Mouse (Mus musculus) midbrain, embryonic 11.5 days (tissue): ENCODE measurements at regions not wholly inside any gene's neighbourhood (a gene's known extent, or its start where the extent isn't known, plus 50 kb on each side); places are given as distances from the start of the nearest gene placed in this dataset.

Experiments used
- ATAC-seq: fragments of 200-750 bp; cut with Nextera tagmentation; 2 replicates; pipeline ENCODE4 v1.8.0; 2017; ENCODE audit warnings: moderate TSS enrichment, moderate library complexity; ENCODE audit not compliant: low FRiP score
- DNase-seq: peaks from one replicate; pipeline ENCODE4 v3.0.0; 2015; ENCODE audit warnings: low spot score; ENCODE audit errors: missing footprints
- H3K27ac ChIP-seq: fragments of 300-500 bp; sonication (generic); 2 replicates; pipeline ENCODE4 v1.5.1; 2014; ENCODE audit warnings: low read depth, low read length
- H3K27me3 ChIP-seq: fragments of 300-500 bp; sonication (generic); 2 replicates; pipeline ENCODE4 v1.6.1; 2014; ENCODE audit warnings: mild to moderate bottlenecking, low read length, moderate library complexity, mixed read lengths; ENCODE audit not compliant: control insufficient read depth, insufficient read depth
- H3K36me3 ChIP-seq: fragments of 300-500 bp; sonication (generic); 2 replicates; pipeline ENCODE4 v1.6.1; 2014; ENCODE audit warnings: mild to moderate bottlenecking, low read length, moderate library complexity, mixed read lengths; ENCODE audit not compliant: control insufficient read depth, insufficient read depth
- H3K4me1 ChIP-seq: fragments of 300-500 bp; sonication (generic); 2 replicates; pipeline ENCODE4 v1.6.1; 2014; ENCODE audit warnings: low read length; ENCODE audit not compliant: control insufficient read depth, insufficient read depth
- H3K4me2 ChIP-seq: fragments of 300-500 bp; sonication (generic); 2 replicates; pipeline ENCODE4 v1.6.1; 2014; ENCODE audit warnings: mild to moderate bottlenecking, moderate library complexity
- H3K4me3 ChIP-seq: fragments of 300-500 bp; sonication (generic); 2 replicates; pipeline ENCODE4 v1.5.1; 2014; ENCODE audit warnings: low read depth, low read length
- H3K9ac ChIP-seq: fragments of 300-500 bp; sonication (generic); 2 replicates; pipeline ENCODE4 v1.6.1; 2014; ENCODE audit warnings: low read length
- H3K9me3 ChIP-seq: fragments of 300-500 bp; sonication (generic); 2 replicates; pipeline ENCODE4 v1.6.1; 2016; ENCODE audit warnings: low read length; ENCODE audit not compliant: control insufficient read depth
- WGBS: fragments of 180-500 bp; shearing (Covaris S2); extraction: QIAGEN DNeasy Blood & Tissue Kit; methylation state at CpG from one replicate; pipeline ENCODE4 v1.1.7; 2014; 5-methylcytosine and 5-hydroxymethylcytosine counted together

GRCm38 (mm10) chr7:77632656-77633055 lies 1105.2 kb downstream of the Ntrk3 start:
- no peak overlapping the region for H3K9ac ChIP-seq
- H3K27me3 ChIP-seq = no peaks in the 10 kb centered on the region
- H3K9me3 ChIP-seq = no peaks in the 10 kb centered on the region
- H3K4me3 ChIP-seq = no peak overlapping the region
- no peaks in the 10 kb centered on the region for H3K4me1 ChIP-seq
- H3K4me2 ChIP-seq = no peak overlapping the region
- DNase-seq = no peak
- WGBS = 59% methylated on average over 1 of the region's 1 CpGs
- H3K27ac ChIP-seq = no peak overlapping the region
- ATAC-seq = no peak
- H3K36me3 ChIP-seq = no peaks in the 10 kb centered on the region

GRCm38 (mm10) chr7:77623491-77623890 lies 1114.3 kb downstream of the Ntrk3 start:
- Histone ChIP-seq H3K36me3 (no peaks in the 10 kb centered on the region), H3K4me2 (no peak overlapping the region), H3K4me3 (no peak overlapping the region), H3K27ac (no peak overlapping the region), H3K9ac (no peak overlapping the region), H3K27me3 (no peaks in the 10 kb centered on the region; the same call in 1 of the 2 replicates), H3K9me3 (no peaks in the 10 kb centered on the region), H3K4me1 (peaks cover 8% of the 10 kb centered on the region)
- WGBS = 21% methylated on average over 4 of the region's 4 CpGs
- DNase-seq (peak; percentile 87), ATAC-seq (peak; percentile 57; the same call in 1 of the 2 replicates)

- H3K36me3 ChIP-seq = no peaks in the 10 kb centered on the region
- peaks cover 8% of the 10 kb centered on the region for H3K4me1 ChIP-seq
- H3K27ac ChIP-seq = no peak overlapping the region
- H3K4me3 ChIP-seq = no peak overlapping the region
- H3K4me2 ChIP-seq = no peak overlapping the region
- H3K27me3 ChIP-seq = no peaks in the 10 kb centered on the region; the same call in 1 of the 2 replicates
- 0 out of 2 replicates have a peak, but pooled peaks have one; percentile 24 for ATAC-seq
- H3K9ac ChIP-seq = no peak overlapping the region
- no peak for DNase-seq
- no peaks in the 10 kb centered on the region for H3K9me3 ChIP-seq
Measured at GRCm38 (mm10) chr7:77622934-77623333, 1114.9 kb downstream of the Ntrk3 start.

GRCm38 (mm10) chr7:77572872-77573271 lies 1164.9 kb downstream of the Ntrk3 start:
- H3K4me2 ChIP-seq = no peak overlapping the region
- DNase-seq = no peak
- H3K27me3 ChIP-seq = no peaks in the 10 kb centered on the region
- WGBS = 85% methylated on average over 1 of the region's 1 CpGs
- H3K27ac ChIP-seq = no peak overlapping the region
- H3K4me1 ChIP-seq = no peaks in the 10 kb centered on the region
- H3K4me3 ChIP-seq = no peak overlapping the region
- ATAC-seq = no peak
- no peak overlapping the region for H3K9ac ChIP-seq
- H3K9me3 ChIP-seq = no peaks in the 10 kb centered on the region
- H3K36me3 ChIP-seq = no peaks in the 10 kb centered on the region

- H3K36me3 ChIP-seq = no peaks in the 10 kb centered on the region
- DNase-seq (no peak), ATAC-seq (no peak)
- H3K27me3 ChIP-seq = no peaks in the 10 kb centered on the region
- H3K4me2 ChIP-seq = no peak overlapping the region
- H3K9ac ChIP-seq = no peak overlapping the region
- no peak overlapping the region for H3K4me3 ChIP-seq
- no peaks in the 10 kb centered on the region for H3K9me3 ChIP-seq
- H3K27ac ChIP-seq = no peak overlapping the region
- WGBS = 68% methylated on average over 1 of the region's 1 CpGs
- no peaks in the 10 kb centered on the region for H3K4me1 ChIP-seq
Measured at GRCm38 (mm10) chr7:77559095-77559494, 1178.7 kb downstream of the Ntrk3 start.

GRCm38 (mm10) chr7:77558536-77558935 lies 1179.3 kb downstream of the Ntrk3 start:
- Histone ChIP-seq H3K27me3 (no peaks in the 10 kb centered on the region), H3K36me3 (no peaks in the 10 kb centered on the region), H3K27ac (no peak overlapping the region), H3K9ac (no peak overlapping the region), H3K4me2 (no peak overlapping the region), H3K4me1 (no peaks in the 10 kb centered on the region), H3K4me3 (no peak overlapping the region), H3K9me3 (no peaks in the 10 kb centered on the region)
- WGBS = 77% methylated on average over 4 of the region's 4 CpGs
- no peak for DNase-seq
- no peak for ATAC-seq

GRCm38 (mm10) chr7:77536890-77537289 lies 1200.9 kb downstream of the Ntrk3 start:
- Histone ChIP-seq H3K9me3 (no peaks in the 10 kb centered on the region), H3K4me2 (no peak overlapping the region), H3K9ac (no peak overlapping the region), H3K4me3 (no peak overlapping the region), H3K4me1 (no peaks in the 10 kb centered on the region), H3K27ac (no peak overlapping the region), H3K27me3 (no peaks in the 10 kb centered on the region), H3K36me3 (no peaks in the 10 kb centered on the region)
- 42% methylated on average over 5 of the region's 5 CpGs for WGBS
- 0 out of 2 replicates have a peak, but pooled peaks have one; percentile 40 for ATAC-seq
- no peak for DNase-seq

GRCm38 (mm10) chr7:77527906-77528305 lies 1209.9 kb downstream of the Ntrk3 start:
- Histone ChIP-seq H3K36me3 (no peaks in the 10 kb centered on the region), H3K27ac (no peak overlapping the region), H3K4me2 (no peak overlapping the region), H3K27me3 (no peaks in the 10 kb centered on the region), H3K4me1 (no peaks in the 10 kb centered on the region), H3K9ac (no peak overlapping the region), H3K4me3 (no peak overlapping the region), H3K9me3 (no peaks in the 10 kb centered on the region)
- DNase-seq (no peak), ATAC-seq (no peak)
- WGBS = 79% methylated on average over 5 of the region's 5 CpGs

GRCm38 (mm10) chr7:77509586-77509985 lies 1228.2 kb downstream of the Ntrk3 start:
- ATAC-seq (no peak), DNase-seq (no peak)
- Histone ChIP-seq H3K9ac (no peak overlapping the region), H3K9me3 (no peaks in the 10 kb centered on the region), H3K4me1 (no peaks in the 10 kb centered on the region), H3K4me3 (no peak overlapping the region), H3K4me2 (no peak overlapping the region), H3K27me3 (no peaks in the 10 kb centered on the region), H3K36me3 (no peaks in the 10 kb centered on the region), H3K27ac (no peak overlapping the region)
- 77% methylated on average over 2 of the region's 2 CpGs for WGBS

GRCm38 (mm10) chr7:77507606-77508005 lies 1230.2 kb downstream of the Ntrk3 start:
- no peaks in the 10 kb centered on the region for H3K9me3 ChIP-seq
- DNase-seq (no peak), ATAC-seq (no peak)
- no peak overlapping the region for H3K27ac ChIP-seq
- H3K4me1 ChIP-seq = no peaks in the 10 kb centered on the region
- H3K4me2 ChIP-seq = no peak overlapping the region
- no peaks in the 10 kb centered on the region for H3K27me3 ChIP-seq
- H3K9ac ChIP-seq = no peak overlapping the region
- no peaks in the 10 kb centered on the region for H3K36me3 ChIP-seq
- H3K4me3 ChIP-seq = no peak overlapping the region
- 88% methylated on average over 3 of the region's 3 CpGs for WGBS
